Mouse (Mus musculus) right cerebral cortex, adult 18-20 months (tissue): ENCODE results near the gene Shank2.

Experiments used
- DNase-seq: peaks from one replicate; pipeline ENCODE4 v3.0.0; 2022; ENCODE audit warnings: mixed read lengths

Shank2 gene

DNA sequence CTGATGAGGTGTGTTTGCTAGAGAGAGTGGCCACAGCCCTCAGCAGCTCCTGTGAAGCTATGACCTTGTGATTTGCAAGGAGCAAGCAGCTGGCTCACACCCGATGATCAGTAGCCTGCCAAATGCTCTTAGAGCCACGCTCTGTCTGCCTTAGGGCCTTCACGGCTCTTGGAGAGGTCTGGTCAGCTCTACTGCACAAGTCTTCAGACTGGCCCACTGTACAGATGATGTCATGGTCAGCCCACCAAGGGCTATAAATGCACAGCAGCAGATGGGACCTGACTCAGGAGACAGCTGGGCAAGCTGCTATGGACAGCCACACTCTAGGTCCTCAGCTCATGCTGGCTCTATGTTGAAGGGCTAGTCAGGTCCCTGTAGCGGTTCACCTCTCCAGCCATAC is 376.5 kb downstream of the Shank2 start:
- peak; percentile 18 for DNase-seq

DNA sequence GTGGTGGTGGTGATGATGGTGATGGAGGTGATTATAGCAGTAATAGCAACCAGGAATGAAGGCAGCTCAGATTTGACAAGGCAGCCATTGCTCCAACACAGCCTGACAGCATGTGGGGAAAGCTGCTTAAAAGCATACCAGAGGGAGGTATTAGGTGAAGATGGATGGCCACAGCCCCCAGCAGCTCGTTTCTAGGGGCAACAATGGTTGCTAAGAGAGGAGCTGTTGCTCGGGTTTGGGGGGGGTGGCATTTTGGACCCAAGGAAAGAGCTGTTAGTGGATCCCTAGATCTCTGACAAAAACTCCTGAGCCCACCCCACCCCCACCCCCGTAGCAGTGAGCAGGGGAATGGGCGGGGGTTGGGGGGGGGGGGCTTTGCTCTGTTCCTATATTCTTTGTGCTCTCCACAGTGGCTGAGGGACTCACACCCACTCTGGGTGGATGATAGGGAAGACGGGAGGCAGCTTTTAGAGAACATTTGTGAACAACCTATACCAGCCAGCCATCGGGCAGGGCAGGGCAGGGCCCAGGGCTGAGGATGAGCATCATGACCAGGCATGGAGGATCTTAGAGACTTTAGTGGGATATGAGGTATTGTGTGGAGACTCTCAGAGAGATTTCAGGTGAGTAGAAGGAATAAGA is 377.6 kb downstream of the Shank2 start:
- no peak for DNase-seq

DNA sequence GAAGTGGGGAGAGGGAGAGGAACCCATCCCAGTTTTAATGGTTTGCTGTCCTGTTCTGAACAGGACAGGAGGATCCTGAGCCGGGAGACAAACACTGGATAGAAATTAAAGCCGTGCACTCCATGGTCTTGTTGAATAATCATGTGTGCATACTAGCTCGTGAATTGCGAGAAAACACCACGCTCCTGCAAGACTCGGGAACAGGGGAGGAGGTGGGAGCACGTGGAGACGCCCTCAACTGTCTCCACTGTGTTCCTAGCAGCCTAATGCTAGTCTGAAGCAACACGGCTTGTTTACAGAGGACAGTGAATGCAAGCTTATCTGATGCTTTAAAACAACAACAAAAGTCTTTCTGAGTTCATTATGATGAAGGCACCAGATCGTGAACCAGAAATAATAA is 379.9 kb downstream of the Shank2 start:
- DNase-seq: peak; percentile 60

DNA sequence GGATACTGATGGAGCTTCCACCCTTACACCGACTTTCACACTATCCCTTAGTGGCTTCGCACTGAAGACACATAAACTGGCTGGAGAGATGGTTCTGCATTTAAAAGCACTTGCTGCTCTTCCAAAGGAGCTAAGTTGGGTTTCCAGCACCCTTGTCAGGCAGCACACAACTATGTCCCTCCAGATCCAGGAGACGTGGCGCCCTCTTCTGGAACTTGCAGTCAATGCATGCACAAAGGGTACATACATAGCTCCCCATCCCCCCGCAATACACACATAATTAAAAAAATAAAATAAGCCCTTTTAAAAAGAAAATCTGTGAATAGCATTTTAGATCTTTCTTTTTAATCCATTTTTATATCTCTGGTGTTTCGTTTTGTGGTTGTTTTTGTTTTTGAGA is 385.8 kb downstream of the Shank2 start:
- DNase-seq: no peak

DNA sequence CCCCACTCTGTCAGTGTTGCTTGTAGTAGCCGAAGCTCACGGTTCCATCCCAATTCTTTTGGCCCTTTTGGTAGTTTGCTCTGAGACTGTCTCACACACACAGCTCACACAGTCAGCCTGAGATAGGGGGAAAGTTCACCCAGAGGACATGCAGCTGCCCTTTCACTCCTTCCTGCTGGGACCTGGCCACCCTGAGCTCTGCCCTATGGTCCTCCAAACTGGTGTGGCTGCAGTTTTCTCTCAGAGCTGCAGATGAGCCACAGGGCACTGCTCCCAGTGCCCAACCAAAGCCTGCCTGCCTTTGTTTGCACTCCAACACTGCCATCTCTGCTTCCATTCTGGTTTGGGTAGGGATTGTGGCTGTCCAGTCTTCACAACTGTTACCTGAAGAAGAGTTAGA is 388.0 kb downstream of the Shank2 start:
- DNase-seq: no peak

DNA sequence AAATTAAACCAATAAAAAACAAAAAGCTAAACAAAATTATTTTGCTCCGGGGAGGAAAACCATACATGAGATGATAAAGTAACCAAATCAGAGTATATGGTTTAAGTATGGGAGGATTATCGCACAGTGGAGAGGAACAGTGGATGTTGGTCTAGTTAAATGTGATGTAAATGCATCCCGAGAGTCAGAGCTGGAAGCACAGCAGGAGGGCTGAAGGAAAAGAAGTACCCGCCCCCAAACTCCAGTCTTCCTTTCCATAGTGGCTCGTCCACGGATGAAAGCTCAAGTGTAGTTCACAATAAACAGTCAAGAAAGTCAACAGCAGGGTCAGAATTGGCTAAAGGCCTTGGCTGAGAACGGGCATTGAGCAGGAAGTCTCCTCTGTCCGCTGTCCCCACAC is 388.9 kb downstream of the Shank2 start:
- DNase-seq: no peak

DNA sequence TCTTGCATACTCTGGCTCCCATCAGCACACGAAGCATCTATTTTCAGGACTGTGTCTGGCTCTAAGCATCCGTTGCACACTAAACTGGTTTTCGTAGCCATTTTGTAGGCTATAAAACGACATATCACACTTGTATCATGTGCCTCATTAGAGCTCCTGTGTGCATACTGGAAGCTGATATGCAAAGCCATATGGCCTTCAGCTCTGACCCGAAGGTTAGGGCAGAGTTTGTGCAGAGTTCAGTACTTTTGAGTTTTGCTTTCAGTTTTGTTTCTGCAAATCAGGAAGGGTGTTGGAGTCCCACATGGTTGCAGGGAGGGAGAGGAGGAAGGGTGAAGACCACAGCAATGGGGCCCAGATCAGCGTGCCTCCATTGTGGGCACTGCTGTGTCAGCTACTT is 390.0 kb downstream of the Shank2 start:
- DNase-seq: no peak

DNA sequence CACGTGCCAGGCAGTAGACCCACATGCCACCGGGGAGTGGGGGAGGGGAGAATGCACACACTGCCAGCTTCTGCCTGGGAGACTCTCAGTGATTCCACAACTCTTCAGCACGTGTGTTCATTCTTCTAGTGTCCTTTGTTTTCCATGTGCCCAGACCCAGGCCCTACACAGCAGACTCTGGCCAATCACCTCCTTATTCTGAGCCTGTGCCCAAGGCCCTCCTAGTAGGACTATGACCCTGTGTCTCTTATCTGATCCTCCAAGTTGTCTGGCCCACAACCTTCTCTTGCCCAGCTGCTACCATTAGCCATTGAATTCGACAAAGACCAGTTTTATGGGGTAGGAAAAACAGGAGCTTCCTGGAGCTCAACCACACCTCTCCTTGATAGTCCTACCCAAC is 400.8 kb downstream of the Shank2 start:
- no peak for DNase-seq

DNA sequence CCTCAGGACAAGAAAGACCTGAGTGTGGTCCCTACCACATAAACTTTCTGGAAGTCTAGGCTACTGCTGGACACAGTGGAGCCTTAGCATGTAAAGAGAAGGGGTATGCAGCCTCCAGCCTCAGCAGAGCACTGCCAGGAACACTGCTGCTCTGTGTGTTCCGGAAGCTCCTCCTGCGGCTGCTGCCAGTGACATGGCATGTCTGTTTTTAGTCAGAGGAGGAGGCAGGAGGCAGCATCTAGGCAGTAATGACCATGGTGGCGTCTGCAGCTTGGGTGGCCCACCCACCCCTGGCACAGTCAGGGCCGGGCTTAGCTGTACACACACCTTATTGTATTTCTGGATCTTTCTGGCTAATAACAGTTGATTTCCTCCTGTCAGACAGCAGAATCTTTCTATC is 405.9 kb downstream of the Shank2 start:
- peak; percentile 74 for DNase-seq

DNA sequence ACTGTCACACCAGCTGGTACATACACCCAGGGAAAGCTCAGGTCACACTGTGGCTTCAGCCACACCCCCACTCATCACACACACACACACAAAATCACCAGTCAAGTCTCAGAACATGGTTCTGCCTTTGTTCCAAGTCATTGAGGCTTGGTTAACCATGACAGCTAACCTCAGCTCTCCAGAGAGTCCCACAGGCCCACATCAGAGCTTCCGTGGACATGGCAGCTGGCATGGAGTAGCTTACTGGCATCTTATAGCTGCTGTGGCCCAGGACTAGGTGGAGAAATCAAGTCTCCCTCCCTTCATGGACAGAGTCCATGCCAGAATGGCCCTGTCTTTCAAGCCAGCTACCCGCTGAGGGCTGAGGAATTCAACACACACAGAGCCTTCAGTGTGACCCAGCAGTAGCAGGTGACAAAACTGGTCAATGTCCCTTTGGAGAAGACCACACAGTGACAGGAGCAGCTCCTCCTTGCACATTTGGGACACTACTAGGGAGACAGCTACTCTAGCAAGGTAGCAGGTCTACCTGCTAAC is 406.8 kb downstream of the Shank2 start:
- no peak for DNase-seq

DNA sequence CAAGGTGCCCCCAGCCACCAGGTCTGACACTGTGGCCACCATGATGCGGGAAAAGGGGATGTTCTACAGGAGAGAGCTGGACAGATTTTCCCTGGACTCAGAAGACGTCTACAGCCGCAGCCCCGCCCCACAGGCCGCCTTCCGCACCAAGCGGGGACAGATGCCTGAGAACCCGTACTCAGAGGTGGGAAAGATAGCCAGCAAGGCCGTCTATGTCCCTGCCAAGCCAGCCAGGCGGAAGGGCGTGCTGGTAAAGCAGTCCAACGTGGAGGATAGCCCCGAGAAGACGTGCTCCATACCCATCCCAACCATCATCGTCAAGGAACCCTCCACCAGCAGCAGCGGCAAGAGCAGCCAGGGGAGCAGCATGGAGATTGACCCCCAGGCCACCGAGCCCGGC is 408.0 kb downstream of the Shank2 start:
- DNase-seq: no peak

DNA sequence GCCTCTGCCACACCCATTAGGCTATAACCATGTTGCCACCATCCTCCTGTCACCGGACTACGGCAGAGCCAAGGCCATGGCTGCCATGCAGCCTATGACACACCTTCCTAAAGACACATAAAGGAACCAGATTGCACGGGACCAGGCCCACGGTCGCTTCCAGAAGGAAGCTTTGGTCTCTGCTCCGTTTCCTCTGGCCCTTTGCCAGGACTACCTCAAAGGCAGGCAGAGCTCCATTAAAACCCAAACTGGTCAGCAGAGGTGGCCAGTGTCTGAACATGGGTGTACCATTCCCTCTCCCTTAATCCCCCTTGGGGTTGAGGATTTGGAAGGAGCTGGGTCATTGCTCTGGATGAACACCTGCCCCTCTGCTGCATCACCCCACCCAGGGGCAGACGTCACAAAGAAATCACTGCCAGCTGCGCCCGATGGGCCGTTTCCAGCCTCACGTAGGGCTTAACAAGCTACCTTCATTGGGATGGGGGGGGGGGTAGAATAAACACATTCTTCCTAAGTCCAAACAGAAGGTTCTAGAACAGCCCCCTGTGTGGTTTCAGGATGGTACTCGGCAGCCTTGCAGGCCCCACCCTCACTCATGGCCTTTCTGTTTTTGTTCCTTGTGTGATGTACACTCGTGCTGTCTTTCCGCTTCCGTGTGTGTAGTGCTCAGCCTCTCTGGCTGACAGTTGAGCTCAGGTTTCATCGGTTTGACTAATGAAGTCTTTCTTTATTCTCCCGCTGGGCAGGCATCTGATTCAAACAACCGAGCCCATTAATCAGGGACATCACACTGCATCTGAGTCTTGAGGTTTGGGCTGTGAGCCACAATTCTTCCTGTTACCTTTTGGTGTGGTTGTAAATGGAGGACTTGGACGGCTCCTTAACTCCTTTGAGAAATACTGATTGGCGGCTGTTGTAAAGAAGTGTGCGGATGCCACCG is 410.5 kb downstream of the Shank2 start:
- DNase-seq: no peak

DNA sequence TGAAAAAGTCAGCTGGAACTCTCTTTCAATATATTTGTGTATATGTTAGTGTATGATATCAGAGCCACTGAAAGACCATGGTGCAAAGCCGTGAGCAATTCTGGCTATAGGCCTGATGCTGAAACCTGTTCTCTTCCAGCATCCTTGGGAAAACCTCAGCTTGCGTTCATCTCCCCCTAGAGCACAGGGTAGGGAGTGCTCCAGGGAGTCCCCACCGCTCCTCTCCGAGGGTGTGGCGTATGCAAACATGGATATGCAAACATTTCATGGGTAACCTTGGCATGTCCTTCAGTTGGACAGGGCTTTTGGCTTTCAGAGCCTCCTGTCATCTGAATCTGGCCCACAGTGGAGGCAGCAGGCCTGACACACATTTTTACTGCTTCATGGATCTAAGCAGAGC is 412.9 kb downstream of the Shank2 start:
- no peak for DNase-seq

DNA sequence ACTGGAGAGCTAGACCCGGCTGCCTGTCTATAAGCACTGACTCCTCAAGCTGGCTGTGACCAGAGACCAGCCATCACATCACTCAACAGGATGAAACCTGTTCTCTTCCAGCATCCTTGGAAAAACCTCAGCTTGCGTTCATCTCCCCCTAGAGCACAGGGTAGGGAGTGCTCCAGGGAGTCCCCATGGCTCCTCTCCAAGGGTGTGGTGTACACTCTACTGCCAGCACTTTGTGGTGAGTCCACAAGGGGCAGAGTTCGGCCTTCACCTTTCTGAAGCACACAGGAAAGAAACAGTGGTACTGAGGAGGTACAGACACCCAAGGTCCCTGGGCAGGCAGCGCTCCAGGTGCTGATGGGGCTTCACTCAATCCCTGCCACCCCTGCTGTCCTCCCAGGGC is 414.1 kb downstream of the Shank2 start:
- DNase-seq: peak; percentile 45

DNA sequence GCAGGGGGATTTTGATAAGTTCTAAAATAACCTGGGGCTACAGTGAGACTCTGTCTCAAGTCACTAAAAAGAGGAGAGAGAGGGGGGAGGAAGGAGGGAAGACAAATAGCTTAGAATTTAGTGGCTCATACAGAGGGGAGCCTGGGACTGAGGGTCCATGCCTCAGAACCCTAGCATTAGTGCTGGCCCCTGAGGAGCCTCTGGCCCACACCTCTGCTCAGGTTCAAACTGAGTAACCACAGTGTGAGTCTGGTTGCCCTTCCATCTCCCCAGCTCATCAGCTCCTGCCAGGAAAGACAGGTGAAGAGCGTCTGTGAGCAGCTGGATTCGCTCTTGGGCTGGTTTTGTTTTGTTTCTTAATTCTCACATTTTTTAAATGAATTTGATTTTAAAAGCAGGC is 415.5 kb downstream of the Shank2 start:
- no peak for DNase-seq

DNA sequence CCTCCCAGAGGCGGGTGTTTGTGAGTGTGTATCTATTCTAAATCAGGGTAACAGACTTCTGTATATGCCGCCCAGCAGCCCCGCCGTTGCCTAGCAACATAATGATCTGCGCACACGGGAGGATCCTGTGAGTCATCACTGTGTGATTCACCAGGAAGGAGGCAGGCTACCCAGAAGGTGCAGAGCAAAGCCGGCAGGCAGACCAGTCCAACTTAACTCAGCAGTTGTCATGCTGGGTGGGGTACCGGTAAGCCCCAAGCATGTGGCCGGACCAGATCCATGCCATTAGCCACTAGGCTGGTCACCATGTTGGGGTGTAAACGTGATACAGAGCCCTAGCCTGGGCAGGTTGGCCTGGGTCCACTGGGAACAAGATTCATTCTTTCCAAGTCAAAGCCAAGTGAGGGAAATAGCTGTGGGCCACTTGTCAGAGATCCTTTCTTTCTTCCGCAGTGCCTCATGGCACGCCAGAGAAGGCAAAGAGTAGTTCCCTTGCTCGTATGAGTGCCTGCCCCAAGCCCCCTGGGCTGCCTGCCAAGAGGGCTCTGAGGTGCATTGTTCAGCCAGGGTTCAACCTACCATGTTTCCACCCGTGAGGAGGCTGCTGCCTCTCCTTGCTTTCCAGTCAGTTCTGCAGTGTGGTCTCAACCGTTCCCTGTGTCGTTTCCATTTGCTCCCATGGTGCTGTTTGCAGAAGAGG is 416.1 kb downstream of the Shank2 start:
- peak; percentile 94 for DNase-seq

DNA sequence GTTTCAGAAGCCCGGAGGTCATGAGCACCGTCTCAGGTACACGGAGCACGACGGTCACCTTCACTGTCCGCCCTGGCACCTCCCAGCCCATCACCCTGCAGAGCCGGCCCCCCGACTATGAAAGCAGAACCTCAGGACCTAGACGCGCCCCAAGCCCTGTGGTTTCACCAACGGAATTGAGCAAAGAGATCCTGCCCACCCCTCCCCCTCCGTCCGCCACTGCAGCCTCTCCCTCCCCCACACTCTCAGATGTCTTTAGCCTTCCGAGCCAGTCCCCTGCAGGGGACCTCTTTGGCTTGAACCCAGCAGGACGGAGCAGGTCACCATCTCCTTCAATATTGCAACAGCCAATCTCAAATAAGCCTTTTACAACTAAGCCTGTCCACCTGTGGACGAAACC is 418.8 kb downstream of the Shank2 start:
- DNase-seq: no peak

DNA sequence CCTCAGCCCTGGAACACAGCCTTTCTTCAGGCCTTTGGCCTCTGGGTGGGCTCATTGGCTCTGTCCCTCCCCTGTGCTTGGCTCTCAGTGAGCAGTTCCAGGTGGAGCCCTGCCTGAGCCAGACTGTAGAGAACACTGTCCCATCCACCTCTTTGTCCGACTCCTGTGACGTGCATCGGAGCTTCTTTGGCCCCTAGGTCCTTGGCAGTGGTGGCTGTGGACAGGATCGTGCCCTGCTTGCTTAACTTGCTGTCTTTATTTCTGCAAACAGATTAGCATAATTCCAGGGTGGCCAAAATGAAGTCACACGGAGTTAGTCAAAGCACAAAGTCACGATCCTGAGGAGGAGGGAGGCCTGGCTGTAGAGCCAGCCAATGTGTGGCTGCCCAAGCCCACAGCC is 419.8 kb downstream of the Shank2 start:
- no peak for DNase-seq

DNA sequence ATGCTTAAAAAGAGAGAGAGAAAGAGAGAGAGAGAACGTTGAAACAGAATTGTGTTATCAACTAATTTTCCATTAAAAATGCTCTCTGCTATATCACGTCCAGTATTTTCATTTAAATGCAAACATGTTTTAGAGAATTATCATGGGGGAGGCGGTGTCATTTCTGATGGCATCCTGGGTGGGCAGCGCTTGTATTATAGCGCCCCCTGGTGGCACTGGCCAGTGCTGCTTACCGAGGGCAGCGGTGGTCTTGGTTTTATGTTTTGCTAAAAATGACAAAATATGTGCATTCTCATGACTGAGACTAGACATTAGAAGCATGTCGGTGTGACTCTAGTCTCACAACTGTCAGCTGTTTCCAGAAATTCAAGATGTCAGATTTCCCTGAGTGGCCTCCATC is 424.2 kb downstream of the Shank2 start:
- DNase-seq: no peak

DNA sequence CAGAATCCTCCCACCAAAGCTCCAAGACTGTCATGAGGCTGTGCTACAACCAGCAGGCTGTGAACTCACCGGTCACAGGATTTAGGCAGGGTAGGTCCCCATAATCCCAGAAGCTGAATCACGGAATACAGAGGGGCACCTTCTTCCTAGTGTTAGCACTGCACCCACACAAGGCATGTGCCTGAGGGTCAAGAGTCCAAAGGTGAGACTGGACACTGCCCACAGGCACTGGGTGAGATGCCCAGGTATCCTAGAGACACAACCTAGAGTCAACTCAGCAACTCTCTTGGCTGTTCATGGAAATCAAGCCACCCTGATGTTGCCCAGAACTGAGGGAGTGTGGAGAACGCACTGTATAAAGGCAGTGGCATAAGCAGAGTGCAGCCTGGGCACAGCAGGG is 424.9 kb downstream of the Shank2 start:
- no peak for DNase-seq

DNA sequence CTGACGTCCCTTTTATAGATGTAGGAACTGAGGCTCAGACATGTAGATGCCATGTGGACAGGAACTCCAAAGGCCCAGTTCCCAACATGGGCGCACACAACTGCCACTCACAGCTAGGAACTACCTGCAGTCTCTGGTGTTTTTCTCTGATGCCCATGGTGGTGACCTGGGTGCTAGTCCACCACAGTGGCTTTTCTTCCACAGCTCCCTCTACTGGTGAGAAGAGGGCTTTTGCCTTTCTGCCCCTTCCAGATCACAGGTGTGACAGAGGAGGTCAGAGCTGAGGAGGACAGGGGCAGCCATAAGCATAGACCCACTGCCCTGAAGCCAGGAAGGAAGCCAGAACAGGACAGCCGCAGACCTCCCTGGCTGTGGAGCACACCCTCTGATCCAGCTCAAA is 425.7 kb downstream of the Shank2 start:
- no peak for DNase-seq

DNA sequence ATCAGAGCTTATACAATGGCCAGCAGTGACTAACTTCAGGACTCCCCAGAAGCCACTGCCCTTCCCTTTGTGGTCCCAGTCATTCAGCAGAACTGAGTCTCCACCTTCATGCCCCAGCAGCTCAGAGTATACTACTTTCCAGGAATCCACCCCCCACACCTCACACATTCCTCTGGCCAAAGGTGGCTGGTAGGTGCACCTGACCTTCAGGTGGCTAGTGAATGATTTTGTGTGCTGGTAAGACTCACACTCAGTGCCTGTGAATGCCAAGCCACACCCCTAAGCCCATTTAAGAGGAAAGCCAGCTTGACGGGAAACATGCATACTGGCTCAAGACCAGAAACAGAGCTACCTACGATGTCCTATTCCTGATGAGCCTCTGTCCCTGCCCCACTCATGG is 431.2 kb downstream of the Shank2 start:
- no peak for DNase-seq

DNA sequence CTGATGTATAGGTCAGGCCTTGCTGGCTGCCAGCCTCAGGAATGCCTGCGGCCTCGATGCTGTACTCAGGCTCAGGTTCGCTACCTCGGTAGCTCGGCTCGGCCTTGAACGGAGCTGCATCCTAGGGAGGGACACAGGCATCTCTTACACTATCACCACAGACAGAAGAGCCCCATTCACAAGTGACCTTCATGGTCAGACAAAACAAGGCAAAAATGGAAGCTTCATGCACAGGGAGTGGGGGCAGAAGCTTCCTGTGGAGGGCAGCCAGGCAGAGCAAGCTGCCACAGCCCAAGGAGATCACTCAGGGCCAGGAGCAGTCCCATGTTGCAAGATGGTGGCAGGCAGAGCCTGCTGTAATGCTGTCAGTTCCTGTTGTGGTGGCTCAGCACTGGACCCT is 437.1 kb downstream of the Shank2 start:
- DNase-seq: no peak

DNA sequence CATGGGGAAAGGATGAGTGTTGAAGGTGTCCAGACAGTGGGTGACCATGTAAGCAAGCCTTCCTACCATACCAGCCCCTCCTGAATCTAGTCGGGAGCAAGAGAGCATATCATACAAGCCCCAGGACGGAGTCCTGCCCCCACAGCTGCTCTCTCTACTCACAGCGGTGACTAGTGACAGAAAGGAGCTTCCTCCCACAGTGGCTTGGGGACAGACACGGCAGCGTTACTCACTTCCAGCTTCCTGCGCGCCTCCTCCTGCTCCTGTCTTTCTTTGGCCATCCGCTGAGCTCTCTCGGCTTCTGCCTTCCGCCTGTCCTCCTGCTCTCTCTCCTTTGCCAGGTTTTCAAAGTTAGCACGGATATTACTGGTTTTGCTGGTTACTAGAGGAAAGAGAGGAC is 439.7 kb downstream of the Shank2 start:
- peak; percentile 44 for DNase-seq
